Mouse (Mus musculus) gastrocnemius, postnatal 25 days (tissue): ENCODE data around the gene Vmn1r217. TPM values are rescaled to one million over a fixed set of nuclear protein-coding genes. Genes with fewer than 3 reads are reported as not detected.
"Not testable (repeated sequence)": the region's sequence is repeated elsewhere in the genome, so short reads cannot be mapped to it uniquely, and the experiment has no call there.

Source experiments
- DNase-seq: peaks from one replicate; pipeline ENCODE4 v3.0.0; 2022
- long read RNA-seq, 2 experiments: library from polyadenylated mRNA; stranded (forward); transcript quantifications; one replicate each; pipeline ENCODE4 v2.0.0; 2021
- total RNA-seq, 2 experiments: library from RNA; stranded (reverse); gene quantifications; 1 replicate in 1 of 2; 2 replicates in 1 of 2; pipeline ENCODE4 v1.2.3; 2021

The Vmn1r217 gene
- total RNA-seq = not detected
- long read RNA-seq, experiment 1 = 0 reads
- long read RNA-seq, experiment 2 = 0 reads

DNA sequence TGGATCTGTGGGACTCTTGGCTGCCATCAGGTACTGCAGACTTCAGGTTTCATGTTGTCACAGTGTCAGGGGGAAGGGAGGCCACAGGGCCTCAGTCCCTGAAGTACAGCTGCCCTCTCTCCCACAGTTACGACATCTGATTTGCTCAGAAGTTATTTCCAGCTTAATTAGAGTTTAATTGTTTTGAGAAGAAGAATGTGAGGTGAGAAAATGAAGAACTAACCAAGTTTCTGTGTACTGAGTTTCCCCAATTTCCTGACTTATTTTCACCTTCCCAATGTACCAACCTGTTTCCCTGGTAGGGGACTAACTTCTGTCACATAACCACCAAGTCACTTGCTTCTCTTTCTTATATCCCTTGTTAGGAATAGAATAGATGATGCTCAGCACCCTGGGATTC, at the start of gene Vmn1r217:
Vmn1r217 (minus strand) TSS at position 101 of the 400 bp plus-strand sequence.
- not testable (repeated sequence) for DNase-seq

DNA sequence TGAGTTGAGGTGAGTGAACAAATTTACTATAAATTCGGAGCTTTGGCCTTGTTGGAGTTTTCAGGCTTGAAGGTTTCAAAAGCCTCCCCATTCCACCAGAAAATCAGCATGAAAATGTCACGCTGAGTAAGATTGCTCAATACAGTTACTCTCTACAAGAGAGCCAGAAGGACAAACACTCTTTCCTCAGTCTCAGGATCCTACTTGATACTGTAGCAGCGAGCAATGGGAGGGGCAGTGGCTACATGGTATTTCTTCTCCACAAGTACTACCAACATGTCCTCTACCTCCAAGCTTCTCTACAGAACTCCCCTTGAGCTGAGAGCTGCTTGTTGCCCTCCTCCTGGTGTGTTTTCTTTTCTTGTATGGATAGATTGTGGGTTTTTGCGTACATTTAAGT, 48.4 kb upstream of the Vmn1r217 start:
- DNase-seq = not testable (repeated sequence)

GRCm38 (mm10) chr13:23159012-23159411, 41.0 kb upstream of the Vmn1r217 start, which contains the start of gene Vmn1r219:
Gene Vmn1r219, plus strand, starts transcription at chr13:23159312.
- no peak for DNase-seq

- no peak for DNase-seq
Measured at GRCm38 (mm10) chr13:23157848-23158247, 39.8 kb upstream of the Vmn1r217 start.

GRCm38 (mm10) chr13:23138880-23139279, 20.9 kb upstream of the Vmn1r217 start:
- DNase-seq = no peak

DNA sequence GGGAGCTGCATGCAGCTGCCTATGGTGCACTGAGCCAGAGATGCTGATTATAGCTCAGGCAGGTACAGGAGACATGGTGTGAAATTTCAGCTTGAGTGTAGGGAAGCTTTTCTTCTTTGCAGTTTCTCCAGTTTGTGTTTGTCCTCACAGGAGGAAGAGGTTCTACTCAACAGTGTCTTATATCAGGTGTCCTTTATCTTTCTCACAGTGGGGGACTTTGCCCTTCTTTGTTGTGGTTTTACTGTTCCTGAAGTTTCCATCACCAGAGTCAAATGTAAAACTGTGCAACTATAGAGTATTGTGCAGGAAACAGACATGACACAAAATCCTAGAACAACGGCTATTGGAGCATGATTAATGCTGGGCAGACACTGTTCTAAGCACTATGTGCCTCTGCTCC, 15.5 kb upstream of the Vmn1r217 start:
- DNase-seq = no peak

DNA sequence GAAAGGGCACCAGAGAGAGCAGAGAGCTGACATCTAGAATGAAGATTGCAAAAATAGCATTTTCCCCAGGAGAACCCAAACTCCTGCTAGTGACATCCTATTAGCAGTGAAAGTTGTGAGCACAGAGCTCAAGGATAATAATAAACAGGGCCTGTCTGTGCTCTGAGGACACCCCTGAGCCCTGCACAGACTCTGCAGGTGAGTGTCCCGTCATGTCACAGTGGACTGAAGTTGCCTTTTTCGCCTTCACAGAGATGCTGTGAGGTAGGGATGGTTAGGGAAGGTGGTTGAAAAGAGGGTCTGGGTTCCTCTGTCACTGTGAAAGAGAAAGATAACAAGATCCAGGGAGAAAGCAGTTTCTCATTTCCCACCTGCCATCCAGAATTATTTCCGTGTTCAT, 15.1 kb upstream of the Vmn1r217 start, which contains the start of gene Vmn1r218:
Vmn1r218 (plus strand) TSS at position 57 of the 400 bp plus-strand sequence.
- no peak for DNase-seq

DNA sequence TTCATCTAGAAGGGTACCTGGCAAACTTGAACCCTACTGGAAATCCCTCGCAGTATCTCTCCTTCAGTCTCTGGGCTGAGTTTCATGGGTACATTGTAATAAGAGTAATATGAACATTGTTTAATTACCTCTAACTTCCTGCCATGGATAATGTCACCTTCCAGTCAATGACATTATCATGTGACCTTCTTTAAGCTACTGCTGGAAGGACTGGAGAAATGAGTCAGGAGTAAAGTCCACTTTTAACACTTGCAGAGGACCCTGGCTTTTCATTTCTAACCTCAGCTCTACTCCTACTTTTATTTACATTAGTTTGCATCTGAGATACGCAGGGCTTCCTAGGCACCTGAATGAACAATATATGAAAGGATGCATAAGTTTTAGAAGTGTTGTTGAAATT, 2.6 kb upstream of the Vmn1r217 start:
- no peak for DNase-seq

DNA sequence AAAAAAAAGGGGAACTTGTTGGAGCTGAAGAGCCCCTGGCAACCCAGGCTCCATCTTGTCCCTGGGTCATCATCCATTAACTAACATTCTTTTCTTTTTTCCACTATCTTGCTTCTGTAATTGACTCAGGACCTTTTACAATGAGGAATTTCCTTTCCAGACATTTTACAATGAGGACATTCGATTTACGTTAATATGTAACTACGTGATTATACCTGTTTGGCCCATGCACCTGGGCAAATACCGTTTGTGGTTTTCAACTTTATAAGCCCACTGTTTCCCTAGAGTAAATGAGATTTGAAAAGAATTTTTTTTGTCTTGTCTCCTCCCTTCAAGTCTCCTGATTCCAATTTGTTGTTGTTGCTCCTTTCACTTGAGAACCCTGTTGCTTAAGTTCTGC, 23.6 kb downstream of the Vmn1r217 start:
- no peak for DNase-seq

GRCm38 (mm10) chr13:23069312-23069711, 48.7 kb downstream of the Vmn1r217 start:
- DNase-seq = no peak

GRCm38 (mm10) chr13:23067725-23068124, 50.3 kb downstream of the Vmn1r217 start, which contains the start of gene Vmn1r215:
Gene Vmn1r215, plus strand, starts transcription at chr13:23068025.
- no peak for DNase-seq

DNA sequence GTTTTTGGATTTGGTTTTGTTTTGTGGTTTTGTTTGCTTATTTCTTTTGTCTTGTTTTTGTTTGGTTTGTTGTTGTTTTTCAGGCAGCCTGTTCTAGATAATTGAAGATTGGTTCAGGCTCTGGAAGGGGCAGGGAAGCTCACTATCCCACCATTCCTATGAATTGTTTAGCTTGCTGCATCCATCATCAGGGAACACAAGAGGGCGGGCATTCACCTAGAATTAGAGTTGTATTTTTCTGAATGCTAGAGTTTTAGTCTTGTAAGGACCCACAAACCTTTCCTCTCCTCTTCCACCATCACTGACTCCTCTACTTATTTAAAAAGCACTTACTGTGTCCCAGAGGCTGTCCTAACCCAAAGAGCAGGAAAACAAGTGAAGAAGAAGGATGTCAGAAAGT, 60.2 kb downstream of the Vmn1r217 start:
- no peak for DNase-seq

Other genes starting within 250 kb of the Vmn1r217 start
- gene Vmn1r212, start 234.0 kb downstream of the Vmn1r217 start, total RNA-seq = not detected
- not detected for gene Vmn1r213, start 110.6 kb downstream of the Vmn1r217 start, total RNA-seq
- gene Vmn1r214, start 87.8 kb downstream of the Vmn1r217 start, total RNA-seq = not detected
- gene Vmn1r215, start 50.2 kb downstream of the Vmn1r217 start, total RNA-seq = not detected
- not detected for gene Vmn1r218, start 14.9 kb upstream of the Vmn1r217 start, total RNA-seq
- gene Vmn1r219, start 41.1 kb upstream of the Vmn1r217 start, total RNA-seq = not detected
- gene Vmn1r220, start 69.7 kb upstream of the Vmn1r217 start, total RNA-seq = not detected
- gene Vmn1r221, start 95.9 kb upstream of the Vmn1r217 start, total RNA-seq = not detected
- gene Vmn1r222, start 117.7 kb upstream of the Vmn1r217 start, total RNA-seq = not detected
- not detected for gene Vmn1r223, start 128.9 kb upstream of the Vmn1r217 start, total RNA-seq